Mouse (Mus musculus) heart, adult 8-10 months (tissue): ENCODE results near the gene Map2k2. TPM values are rescaled to one million over a fixed set of nuclear protein-coding genes. Genes with fewer than 3 reads are reported as not detected.
"Not testable (repeated sequence)": the region's sequence is repeated elsewhere in the genome, so short reads cannot be mapped to it uniquely, and the experiment has no call there.

ENCODE experiments used
- DNase-seq: peaks from one replicate; pipeline ENCODE4 v3.0.0; 2022; ENCODE audit warnings: low spot score
- total RNA-seq, 4 experiments: library from RNA; stranded (reverse); gene quantifications; 2 replicates each; pipeline ENCODE4 v1.2.4; 2022

The Map2k2 gene
- total RNA-seq, result 100 to 1,000 TPM; 110 to 137 (median 130) TPM

DNA sequence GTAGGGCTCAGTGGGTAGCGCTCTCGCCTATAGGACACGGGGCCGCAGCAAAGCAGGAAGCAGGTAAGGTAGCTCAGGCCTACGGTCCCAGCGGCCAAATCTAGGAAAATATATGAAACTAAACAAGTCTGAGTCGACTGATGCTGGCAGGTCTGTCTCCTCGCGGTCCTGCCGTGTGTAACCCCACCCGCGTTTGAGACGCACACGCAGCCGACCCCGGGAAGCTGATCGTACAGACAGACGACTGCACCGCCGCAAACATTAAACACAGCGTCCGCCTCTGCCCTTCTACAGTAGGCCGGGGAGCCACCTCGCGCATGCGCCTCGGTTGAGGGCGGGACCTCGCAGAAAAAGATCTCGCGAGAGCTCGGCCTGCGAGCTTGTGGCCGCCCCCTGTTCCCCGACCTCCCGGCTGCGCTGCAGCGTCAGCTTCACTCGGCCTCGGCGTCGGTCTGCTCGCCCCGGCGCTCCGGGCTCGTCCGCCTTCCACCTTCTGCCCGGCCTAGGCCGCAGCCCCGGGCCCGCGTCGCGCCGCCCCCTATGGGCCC lies at the start of gene Map2k2:
Map2k2 (plus strand) TSS at position 351 of the 548 bp plus-strand sequence.
- peak; percentile 97 for DNase-seq

DNA sequence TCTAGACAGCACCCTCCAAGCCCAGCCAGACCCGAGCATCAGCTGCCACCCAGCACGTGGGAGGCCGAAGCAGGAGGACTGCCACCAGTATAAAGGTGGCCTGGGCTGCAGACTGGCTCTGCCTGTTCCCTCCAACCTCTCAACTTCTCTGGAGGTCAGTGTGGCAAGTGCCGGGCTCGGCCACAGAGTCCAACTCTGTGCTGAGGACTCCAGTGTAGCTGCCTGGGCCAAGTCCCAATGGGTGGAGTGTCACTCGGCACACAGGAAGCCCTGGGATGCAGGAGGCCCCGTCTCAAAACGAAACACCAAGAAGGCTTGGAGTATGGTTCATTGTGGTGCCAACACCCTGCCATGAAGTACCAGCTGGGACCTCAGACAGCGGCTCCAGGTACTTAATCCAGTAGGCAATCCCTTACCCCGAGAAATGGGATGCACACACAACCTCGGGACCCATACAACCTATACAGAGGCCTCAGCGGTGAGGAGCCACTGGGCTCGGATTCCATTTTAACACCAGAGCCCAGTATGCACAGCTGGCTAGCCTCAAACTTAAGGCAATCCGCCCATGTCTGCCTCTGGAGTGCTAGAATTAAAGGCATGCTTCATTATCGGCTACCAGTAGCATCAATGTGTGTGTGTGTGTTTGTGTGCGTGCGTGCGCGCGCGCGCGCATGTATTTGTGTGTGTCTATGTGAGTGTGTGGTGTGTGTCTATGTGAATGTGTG lies 48.1 kb upstream of the Map2k2 start:
- no peak for DNase-seq

DNA sequence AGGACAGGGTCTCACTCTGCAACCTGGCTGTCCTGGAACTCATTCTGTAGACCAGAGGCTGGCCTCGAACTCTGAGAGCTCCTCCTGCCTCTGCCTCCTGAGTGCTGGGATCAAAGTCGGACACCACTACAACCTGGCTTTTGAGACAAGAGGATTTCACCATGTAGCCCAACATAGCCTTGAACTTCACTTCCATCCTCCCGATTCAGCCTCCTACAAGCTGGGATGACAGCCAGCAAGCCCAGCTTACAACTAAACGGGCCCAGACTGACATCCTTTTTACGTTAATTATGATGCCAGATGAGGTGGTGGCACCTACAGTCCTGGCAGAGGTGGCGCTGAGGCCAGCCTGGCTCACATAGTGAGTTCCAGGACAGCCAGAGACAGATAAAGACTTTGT lies 46.8 kb upstream of the Map2k2 start:
- DNase-seq, result no peak

DNA sequence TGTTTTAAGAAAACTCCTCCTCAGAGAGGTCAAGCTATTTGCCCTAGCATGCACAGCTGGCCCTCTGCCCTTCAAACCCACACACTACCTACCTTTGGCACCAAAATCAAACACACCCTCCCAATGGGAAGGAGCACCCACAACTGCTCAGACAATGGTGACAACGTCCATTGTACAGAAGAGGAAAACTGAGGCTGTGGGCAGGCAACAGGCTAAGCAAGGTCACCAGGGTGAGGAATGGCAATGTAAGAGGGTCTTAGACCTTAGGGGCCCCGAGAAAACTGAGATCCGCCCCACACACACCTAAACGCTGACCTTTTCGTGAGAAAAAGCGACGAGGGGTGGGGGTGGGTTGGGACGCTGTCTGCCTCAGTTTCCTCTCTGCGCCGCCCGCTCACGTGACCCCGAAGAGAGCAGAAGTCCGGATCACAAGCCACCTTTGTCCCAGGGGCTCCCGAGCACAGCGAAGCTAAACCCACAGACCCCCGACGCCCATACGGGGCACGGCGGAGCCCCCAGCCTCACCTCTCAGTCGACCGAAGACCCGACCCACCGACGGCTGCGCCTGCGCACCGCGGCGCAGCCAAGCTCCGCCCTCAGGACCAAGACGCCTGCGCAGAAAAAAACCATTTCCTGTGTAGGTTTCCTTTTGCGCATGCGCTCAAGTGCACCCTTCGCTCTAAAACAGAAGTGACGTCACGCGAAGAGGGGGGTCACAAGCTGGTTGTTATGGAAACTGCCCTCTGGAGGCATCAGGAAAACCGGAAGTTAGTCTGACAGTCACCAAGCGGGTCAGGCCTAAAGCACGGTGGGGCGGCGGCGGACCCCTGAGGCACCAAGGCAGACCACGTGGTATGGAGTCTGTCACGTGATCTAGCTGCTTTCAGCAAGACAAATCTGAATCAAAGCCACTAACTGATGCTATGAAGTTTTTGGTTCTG lies 45.8 kb upstream of the Map2k2 start, which contains the start of gene Sgta:
Sgta (minus strand) TSS at position 579 of the 941 bp plus-strand sequence.
- DNase-seq, result peak; percentile 100

DNA sequence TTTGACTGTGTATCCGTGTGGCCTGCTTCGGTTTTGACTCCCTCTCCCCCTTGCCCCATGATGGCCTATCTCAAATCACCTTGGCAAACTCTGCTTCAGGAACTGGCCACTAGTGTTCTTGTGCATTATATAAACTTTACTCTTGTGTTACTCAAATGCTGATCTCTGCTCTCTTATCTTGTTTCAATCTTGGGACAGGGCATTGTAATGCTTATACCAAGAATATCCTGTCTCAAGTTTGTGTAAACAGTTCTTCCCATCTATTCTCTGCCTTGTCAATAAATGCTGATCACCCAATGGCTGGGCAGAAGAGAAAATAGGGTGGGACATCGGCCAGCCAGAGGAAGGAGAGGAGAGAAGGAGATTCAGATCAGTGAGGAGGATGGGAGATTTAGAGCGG lies 43.0 kb upstream of the Map2k2 start:
- DNase-seq, result no peak

DNA sequence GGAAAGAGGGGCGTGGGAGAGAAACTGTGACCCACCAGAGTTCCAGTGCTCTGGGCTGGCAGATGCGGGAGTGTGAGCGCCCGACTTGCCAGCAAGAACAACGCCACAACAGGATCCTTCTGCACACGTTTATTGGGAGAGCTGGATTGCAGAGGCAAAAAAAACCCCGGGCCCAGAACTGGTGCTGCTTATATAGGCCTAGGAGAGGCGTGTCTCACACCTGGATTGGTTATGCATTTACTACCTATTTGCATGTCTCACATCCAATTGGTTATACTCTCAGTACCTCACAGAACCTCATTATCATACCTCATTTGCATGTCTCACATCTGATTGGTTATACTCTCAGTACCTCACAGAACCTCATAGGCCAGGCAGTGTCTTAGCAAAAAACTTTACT lies 41.2 kb upstream of the Map2k2 start:
- DNase-seq, result not testable (repeated sequence)

DNA sequence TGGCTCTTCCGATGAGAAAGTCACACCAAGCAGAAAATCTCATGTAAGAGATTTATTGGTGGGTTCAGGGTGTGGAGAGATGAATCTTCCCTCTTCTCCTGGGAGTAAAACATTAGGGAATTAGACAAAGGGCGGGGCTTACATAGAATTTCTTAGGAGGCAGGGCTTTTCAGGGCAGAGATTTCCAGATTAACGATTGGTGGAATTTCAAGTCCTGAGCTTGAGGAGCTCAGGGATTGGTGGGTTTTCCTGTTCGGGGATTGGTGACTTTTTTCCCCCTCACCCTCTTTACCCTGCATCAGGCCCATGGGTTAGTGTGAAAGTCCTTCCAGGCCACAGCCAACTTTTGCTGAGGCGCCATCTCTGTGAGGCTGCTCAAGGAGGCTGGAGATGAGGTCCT lies 37.0 kb upstream of the Map2k2 start:
- no peak for DNase-seq

DNA sequence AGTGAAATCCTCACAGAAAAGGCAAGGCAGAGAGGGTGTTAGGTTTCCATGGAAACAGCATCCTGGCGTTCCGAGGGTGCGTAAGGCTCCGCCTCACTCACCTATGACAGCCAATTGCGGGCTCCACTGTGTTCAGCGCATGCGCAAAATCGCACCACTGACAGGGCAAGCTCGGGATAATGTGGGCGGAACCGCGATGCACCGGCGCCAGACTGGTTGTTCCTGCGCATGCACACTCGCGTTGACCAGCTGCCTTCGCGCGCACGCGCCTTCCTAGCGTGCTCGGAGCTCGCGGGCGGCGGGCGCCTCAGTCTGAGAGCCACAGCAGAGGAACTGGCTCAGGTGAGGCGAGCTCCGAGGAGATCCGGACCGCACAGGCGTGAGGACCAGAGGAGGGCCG lies 35.9 kb upstream of the Map2k2 start, which contains the start of gene Thop1:
Thop1 (plus strand) TSS at position 200 of the 400 bp plus-strand sequence.
- peak; percentile 97 for DNase-seq

DNA sequence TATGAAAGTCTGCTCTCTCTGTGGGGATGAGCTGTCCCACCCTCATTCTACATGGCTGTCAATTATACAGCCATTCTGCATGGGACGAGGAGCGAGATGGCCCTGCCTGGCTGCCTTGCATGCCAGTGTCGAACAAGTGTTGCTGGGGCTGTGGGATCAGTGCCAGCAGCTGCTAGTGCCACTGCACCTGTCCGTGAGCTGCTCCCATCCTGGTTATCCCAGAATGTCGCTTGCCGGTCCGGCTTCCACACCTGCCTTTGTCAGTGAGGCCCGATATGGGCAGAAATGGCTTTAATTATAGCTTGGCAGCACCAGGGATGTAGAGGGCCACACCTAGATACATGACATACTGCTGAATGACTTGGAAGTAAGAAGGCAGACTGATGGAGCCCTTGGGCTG lies 33.4 kb upstream of the Map2k2 start:
- no peak for DNase-seq

DNA sequence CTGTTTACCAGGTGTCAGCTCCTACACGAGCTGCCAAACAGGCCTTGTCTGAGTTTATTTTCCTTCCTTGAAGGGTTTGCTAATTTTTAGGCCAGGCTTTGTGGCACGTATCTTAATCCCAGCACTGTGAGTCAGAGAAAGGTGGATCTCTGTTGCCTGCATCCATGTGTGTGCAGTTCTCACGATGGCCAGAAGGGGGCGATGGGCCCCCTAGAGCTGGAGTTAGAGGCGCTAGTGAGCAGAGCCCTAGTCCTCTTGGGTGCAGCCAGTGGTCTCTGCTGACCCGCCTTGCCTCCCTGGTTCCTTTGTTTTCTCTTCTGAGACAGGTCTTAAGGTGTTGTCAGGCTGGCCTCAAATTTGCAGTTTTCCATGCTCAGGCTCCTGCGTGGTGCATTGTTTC lies 32.3 kb upstream of the Map2k2 start:
- no peak for DNase-seq

DNA sequence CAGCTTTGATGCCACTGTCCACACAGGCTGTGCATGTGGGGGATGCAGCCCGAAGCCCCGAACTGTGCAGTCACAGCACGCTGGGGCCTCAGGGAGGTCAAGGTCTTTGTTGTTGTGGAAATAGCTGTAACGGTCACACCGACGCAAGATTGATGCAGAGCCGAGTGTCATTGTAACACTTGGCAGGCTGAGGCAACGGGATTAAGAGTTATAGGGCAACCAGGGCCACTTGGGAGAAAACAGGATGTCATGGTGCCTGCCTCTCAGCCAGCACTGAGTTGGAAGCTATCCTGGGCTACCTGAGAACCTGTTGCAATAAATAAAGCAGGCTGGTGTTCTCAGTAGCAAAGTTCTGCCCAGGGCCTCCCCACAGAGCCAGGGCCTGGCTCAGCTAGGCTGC lies 30.0 kb upstream of the Map2k2 start:
- no peak for DNase-seq

DNA sequence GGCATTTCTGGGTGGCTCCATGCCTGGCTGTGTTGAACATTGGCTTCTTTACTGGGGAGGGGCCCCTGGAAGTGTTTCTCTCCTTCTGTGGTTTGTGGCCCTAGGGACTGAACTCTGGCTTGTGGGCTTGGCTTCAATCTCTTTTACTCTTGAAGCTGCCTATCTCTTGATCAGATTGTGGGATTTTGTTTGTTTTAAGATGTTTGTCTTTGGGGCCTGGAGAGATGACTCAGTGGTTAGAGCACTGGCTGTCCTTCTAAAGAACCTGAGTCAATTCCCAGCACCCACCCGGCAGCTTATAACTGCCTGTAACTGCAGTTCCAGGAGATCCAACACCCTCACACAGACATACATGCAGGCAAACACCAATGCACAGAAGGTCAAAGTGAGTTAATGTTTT lies 29.4 kb upstream of the Map2k2 start:
- no peak for DNase-seq

DNA sequence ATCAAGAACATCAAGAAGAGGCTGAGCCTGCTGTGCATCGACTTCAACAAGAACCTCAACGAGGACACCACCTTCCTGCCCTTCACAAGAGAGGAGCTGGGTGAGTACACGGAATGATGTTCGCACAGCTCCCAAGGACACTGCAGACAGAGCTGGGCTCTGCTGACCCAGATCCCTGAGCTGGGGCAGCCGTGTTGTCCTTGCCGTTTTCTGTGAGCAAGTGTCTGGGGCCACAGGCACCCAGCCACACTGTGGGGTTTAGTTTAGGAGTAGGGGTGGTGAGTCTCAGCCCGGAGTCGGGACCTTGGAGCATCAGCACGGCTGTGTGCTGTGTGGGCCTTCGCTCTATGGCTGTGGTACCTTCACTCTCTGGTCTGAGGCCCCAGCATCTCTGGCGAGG lies 27.8 kb upstream of the Map2k2 start:
- no peak for DNase-seq

DNA sequence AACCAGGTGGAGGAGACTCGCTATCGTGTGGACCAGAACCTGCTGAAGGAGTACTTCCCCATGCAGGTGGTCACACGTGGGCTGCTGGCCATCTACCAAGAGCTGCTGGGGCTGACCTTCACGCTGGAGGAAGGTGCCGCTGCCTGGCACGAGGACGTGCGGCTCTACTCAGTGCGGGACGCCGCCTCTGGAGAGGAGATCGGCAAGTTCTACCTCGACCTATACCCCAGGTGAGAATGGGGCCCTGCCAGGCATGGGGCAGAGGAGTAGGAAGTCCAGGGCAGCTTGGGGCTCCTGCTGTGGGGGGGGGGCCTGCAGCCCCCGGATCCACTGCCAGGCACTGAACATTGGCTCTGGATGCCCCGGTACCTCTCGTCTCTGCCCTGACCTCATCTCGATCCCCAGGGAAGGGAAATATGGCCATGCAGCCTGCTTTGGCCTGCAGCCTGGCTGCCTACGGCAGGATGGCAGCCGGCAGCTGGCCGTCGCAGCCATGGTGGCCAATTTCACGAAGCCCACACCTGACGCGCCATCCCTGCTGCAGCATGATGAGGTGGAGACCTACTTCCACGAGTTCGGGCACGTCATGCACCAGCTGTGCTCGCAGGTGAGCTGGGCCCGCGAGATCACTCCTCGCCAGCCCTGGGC lies 25.6 kb upstream of the Map2k2 start:
- no peak for DNase-seq

DNA sequence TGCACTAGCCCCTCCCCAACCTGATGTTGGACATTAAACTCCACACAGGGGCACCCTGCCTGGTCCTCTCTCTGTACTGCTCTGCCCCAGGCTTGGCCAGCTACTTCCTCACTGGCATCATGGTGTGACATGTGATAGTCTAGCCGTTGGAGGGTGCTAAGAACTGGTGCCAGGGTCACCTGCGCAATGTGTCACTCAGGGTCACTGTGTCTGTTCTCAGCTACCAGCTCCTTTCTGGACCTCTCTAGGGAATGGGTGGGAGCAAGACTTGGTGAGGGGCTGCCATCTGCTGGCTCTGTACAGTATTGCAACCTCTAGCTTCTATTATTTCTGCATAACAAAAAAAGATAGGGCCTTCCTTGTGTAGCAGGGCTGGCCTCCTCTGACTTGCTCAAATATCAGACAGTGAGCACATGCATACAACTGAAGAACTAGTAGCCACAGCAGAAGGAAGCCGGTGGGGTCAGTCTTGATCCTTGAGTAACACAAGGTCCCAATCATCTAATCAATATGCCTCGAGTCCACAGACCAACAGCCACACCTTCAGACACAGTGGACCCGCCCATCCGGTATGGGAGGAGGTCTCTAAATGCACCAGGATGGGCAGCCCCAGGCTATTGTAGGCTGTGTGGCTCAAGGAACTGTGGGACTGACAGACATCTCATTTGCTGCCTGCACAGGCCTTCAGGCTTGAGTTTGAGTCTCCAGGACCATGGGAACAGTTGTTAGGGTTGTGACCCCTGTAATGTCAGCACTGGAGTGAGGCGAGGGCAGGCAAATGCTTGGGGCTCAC lies 23.4 kb upstream of the Map2k2 start:
- DNase-seq, result peak; percentile 78

DNA sequence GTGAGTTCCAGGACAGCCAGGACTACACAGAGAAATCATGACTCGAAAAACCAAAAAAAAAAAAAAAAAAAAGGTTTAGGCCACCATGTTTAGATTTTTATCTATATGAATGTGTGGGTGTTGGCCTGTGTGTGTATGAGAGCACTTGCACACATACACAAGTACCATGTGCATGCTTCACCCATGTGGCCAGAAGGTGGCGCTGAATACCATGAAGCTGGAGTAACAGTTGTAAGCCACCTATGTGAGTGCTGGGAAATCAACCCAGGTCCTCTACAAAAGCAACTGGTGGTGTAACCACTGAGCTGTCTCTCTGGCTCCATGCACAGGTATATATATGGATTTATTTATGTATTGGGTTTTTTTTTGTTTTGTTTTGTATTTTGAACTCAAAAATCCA lies 18.7 kb upstream of the Map2k2 start:
- no peak for DNase-seq

DNA sequence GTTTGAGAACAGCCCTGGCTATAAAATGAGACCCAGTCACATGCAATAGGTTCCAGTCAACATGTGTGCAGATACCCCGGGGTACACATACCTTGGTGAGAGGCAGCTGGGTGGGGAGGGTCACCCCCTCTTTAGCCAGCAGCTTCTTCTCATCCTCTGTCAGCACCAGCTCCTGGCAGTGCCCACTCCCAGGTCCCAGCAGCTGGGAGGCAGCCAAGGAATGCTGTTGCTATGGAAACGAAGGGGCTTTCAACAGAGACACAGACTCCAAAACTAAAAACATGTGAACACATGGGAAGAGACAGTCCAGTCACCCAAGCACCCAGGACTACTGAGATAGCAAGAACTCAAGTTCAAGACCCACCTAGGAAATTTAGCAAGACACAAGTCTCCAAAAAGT lies 16.5 kb upstream of the Map2k2 start:
- no peak for DNase-seq

DNA sequence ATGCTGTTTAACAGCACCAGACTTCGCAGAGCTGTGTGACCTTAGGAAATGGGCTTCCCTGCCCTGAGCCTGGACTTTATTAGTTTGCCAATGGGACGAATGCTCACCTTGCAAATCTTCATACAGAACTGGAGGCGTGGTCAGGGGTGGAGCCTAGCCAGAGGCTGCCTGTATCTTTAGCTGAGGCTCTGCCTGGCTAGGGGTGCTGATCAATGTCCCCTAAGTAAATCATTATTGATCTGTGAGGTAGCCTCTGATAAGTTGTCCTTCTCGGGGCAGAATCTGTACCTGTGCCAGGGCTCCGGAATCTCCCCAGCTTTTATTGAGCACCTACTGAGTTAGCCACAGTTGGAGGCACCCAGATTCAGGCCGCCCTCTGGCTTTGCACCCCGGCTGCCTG lies 15.1 kb upstream of the Map2k2 start:
- no peak for DNase-seq

DNA sequence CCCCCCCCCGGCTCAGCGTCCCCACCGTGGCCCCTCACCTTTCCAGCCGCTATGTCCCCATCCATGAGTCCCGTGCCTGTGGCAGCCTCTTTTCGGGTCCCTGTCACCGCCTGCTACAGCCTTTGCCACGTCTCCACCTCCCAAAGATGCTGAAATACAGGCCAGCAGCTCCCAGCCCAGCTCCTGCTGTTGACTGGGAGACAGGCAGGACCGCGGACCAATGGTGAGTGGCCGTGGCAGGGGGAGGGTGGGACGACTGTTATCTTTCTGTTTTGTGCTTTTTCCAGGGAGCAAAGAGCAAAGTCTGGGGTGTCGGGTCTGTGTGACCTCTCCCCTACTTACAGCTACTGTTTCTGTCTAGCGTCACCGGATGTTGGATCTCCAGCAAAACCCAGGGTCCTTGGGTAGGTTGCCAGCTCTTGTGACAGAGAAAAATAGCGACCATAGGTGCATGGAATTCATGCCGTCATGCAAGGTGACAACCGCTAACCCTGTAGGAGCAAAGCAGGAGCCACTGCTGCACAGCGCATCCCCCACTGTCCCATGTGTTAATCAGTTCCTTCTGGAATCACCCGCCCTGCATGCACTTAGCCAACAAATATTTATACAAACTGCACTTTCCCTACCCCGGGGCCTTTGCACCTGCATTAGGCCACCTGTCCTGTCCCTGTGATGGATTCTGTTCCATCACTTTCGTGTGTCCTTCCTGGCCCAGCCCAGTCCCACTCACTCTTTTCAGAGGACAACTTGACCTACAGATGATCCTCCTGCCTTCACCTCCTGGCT lies 13.1 kb upstream of the Map2k2 start:
- DNase-seq, result no peak
